Mouse (Mus musculus) E14TG2a.4 (cell line): ENCODE results near the gene Ergic1.

Source experiments
- H3K27me3 ChIP-seq: 2 replicates; pipeline ENCODE4 v1.6.1; 2014; ENCODE audit warnings: low read length, control low read depth; ENCODE audit not compliant: insufficient read depth
- H3K36me3 ChIP-seq: 2 replicates; pipeline ENCODE4 v1.6.1; 2014; ENCODE audit warnings: low read length, control low read depth; ENCODE audit not compliant: insufficient read depth
- H3K4me1 ChIP-seq: replicated peaks from 2 replicates; pipeline ENCODE4 v1.6.1; 2014; ENCODE audit warnings: low read depth, low read length, control low read depth
- H3K4me3 ChIP-seq: replicated peaks from 2 replicates; pipeline ENCODE4 v1.5.1; 2014; ENCODE audit warnings: mild to moderate bottlenecking, low read length
- H3K9me3 ChIP-seq: 2 replicates; pipeline ENCODE4 v1.6.1; 2014; ENCODE audit warnings: low read length, control low read depth
- CTCF ChIP-seq: conservative IDR thresholded peaks from 2 replicates; pipeline ENCODE4 v1.5.1; 2014; ENCODE audit warnings: low read length
- NANOG ChIP-seq: IDR thresholded peaks from 2 replicates; pipeline ENCODE4 v1.6.1; 2014; ENCODE audit warnings: borderline replicate concordance, low read length, mixed read lengths
- POU5F1 ChIP-seq: IDR thresholded peaks from 2 replicates; pipeline ENCODE4 v1.6.1; 2014; ENCODE audit warnings: low read length, borderline replicate concordance

The Ergic1 gene

DNA sequence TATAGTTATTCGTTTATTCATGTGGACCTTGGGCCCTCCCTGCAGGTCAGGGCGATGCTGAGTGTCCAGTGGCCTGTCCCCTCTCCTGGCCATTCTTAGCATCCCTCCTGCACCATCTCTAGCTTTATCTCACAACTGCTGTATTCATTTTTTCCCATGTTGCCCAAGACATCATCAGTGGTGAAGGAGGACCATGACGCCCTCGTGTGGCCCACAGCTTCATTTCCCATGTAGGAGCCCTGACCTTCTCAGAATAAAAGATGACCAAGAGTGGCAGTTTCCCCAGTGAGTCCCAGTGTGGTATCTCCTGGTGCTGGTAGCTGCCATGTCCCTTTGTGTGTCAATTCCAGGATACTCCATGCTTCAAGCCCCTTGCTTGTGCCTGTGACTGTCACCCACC is 88.3 kb downstream of the Ergic1 start:
- TF ChIP-seq POU5F1 (no peak), CTCF (no peak), NANOG (no peak)
- peaks cover 38% of the 10 kb centered on the region for H3K4me1 ChIP-seq
- H3K4me3 ChIP-seq = no peak overlapping the region
- H3K27me3 ChIP-seq = no peaks in the 10 kb centered on the region
- no peaks in the 10 kb centered on the region for H3K9me3 ChIP-seq
- H3K36me3 ChIP-seq = peaks cover 86% of the 10 kb centered on the region

DNA sequence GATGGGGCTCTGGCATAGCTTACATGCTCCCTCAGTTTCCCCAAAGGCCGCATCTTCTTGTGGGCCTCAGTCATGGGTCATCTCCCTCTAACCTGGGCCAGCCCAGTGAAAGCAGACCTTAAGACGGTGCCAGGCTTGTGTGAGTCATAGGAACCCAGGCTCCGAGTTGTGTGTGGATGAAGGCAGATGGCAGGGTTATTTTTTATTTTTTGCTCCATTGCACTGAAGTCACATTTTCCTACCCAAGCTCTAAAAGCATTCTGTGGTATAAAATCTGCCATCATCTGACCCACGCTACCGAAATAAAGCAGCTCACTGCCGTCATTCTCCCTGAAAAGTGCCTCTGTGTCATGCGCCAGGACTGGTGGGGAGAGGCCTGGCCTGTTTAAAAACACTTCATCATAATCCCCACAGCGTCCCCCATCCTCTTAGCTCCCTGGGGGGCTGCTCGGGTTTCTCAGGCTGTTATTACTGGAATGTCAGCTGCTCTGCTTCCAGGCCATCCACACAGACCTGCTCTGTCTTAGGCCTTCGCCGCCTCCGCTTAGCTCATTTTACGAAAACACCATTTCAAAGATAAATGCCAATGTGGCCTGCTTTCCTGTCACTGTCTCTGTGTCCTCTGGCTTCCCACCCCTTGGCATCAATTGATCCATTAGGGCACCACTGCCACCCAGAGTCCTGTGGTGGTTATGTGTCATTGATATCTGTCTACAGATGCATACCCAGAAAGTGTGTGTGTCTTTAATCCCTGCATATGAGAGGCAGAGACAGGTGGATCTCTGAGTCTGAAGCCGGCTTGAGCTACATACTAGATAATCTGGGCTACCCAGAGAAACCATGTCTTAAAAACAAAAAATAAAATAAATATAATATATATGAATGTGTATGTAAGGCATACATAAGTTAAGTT is 89.4 kb downstream of the Ergic1 start:
- TF ChIP-seq NANOG = no peak
- no peak for TF ChIP-seq POU5F1
- TF ChIP-seq CTCF = no peak
- H3K36me3 ChIP-seq = peaks cover 86% of the 10 kb centered on the region
- no peak overlapping the region for H3K4me3 ChIP-seq
- H3K9me3 ChIP-seq = no peaks in the 10 kb centered on the region
- no peaks in the 10 kb centered on the region for H3K27me3 ChIP-seq
- H3K4me1 ChIP-seq = peaks cover 28% of the 10 kb centered on the region

DNA sequence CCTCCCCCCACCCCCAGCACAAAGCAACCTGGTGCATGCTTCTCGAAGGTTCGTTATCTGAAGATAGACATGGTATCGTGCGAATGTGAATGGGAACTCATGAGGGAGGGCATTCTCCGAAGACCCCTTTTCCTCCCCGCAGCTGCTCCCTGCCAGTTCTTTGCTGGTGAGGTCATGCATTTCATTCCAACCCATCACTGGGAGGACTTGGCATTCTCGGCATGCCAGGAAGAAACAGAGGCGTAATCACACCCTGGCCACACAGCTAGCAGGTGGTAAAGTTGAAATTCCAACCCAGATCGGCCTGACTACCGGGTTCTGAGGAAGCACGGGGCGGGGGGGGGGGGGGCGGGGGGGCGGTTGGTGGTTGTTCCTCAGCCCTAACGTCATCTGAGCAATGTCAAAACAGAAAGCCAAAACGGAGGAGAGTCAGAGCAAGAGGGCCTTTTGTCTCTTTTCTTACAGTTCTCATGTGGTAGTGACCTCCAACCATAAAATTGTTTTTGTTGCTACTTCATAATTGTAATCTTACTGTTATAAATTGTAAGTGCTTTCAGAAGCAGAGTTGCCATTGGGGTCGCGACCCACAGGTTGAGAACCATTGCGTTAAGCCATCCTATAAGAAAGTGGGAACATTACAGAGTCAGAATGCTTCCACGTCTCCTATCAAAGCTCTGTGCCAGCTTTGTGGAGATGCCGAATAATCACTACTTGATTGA is 97.7 kb downstream of the Ergic1 start:
- Histone ChIP-seq H3K9me3 (no peaks in the 10 kb centered on the region), H3K4me3 (no peak overlapping the region), H3K36me3 (peaks cover 33% of the 10 kb centered on the region), H3K4me1 (peaks cover 20% of the 10 kb centered on the region), H3K27me3 (no peaks in the 10 kb centered on the region)
- TF ChIP-seq NANOG = no peak
- TF ChIP-seq CTCF = no peak

DNA sequence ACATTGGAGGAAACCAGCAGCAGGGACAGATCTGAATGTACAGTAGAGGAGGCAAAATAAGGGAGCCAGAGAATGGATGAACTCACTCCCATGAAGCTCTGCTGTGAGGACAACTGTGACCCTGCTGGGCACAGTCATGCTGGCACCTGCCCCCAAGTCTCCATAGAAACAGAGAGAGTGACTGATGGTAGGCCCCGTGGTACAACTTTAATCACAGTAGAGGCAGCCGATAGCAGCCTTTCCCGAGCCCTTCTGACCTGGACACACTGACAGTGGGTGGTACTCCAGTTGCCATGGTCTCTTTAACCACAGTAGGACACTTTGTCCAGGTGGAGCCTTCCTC is 98.3 kb downstream of the Ergic1 start:
- no peaks in the 10 kb centered on the region for H3K27me3 ChIP-seq
- H3K36me3 ChIP-seq = peaks cover 27% of the 10 kb centered on the region
- H3K4me1 ChIP-seq = peaks cover 24% of the 10 kb centered on the region
- H3K9me3 ChIP-seq = no peaks in the 10 kb centered on the region
- no peak for TF ChIP-seq CTCF
- no peak for TF ChIP-seq NANOG
- no peak for TF ChIP-seq POU5F1
- no peak overlapping the region for H3K4me3 ChIP-seq

DNA sequence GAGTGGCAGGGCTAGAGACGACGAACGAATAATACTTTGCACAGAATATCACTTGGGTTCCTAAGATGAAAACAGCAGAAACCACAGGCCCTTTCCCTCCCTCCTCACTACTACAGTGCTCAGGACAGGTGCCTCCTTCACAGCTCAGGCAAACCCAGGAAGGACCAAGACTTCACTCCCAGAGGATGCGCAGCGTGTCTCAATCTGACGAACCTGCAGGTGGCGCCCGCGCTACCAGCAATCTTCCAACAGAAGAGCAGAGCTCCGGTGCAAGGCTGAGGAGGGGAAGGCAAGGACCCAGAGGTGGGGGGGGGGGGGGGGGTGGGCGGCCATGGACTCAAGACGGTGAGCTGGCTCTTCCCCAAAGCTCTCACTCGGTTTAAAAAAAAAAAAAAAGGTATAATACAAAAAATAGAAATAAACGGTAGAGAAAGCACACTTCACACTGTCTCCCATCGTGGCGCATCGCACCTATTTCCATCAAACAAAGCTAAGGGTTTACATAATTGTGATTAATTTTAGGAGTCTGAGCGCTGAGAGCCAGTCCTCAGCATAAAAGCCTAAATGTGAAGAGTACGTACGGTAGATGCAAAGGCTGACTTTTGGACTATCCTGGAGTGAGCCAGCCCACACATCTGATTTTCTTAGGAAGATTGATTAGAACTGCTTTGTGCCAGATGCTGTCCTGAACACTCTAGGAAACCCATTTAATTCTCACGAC is 99.1 kb downstream of the Ergic1 start:
- TF ChIP-seq NANOG = no peak
- peak; percentile 50 for TF ChIP-seq CTCF
- Histone ChIP-seq H3K4me3 (no peak overlapping the region), H3K36me3 (peaks cover 19% of the 10 kb centered on the region), H3K4me1 (peaks cover 24% of the 10 kb centered on the region), H3K9me3 (no peaks in the 10 kb centered on the region), H3K27me3 (no peaks in the 10 kb centered on the region)

DNA sequence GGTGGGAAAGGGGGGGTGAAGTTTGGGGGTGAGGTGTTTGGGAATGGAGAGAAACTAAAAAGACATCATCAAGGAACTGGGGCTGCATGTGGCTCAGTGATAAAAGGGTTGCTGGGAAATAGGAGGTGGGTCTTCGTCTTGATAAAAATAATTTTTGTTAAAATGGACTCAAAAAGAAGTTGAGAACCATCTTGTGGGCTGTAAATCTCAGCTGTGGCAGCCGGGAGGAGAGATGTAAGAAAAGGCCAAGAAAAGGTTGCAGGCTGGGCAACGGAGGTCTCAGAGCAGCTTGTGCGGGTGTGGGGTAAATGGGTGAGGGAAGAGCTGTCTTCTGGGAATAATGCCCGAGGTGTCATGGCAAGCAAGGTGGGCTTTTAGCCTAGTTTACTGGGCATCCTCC is 100.9 kb downstream of the Ergic1 start:
- no peak for TF ChIP-seq CTCF
- no peak for TF ChIP-seq POU5F1
- TF ChIP-seq NANOG = no peak
- Histone ChIP-seq H3K4me3 (0 out of 2 replicates have a peak overlapping the region, but pooled peaks have one; percentile 88), H3K27me3 (no peaks in the 10 kb centered on the region)

DNA sequence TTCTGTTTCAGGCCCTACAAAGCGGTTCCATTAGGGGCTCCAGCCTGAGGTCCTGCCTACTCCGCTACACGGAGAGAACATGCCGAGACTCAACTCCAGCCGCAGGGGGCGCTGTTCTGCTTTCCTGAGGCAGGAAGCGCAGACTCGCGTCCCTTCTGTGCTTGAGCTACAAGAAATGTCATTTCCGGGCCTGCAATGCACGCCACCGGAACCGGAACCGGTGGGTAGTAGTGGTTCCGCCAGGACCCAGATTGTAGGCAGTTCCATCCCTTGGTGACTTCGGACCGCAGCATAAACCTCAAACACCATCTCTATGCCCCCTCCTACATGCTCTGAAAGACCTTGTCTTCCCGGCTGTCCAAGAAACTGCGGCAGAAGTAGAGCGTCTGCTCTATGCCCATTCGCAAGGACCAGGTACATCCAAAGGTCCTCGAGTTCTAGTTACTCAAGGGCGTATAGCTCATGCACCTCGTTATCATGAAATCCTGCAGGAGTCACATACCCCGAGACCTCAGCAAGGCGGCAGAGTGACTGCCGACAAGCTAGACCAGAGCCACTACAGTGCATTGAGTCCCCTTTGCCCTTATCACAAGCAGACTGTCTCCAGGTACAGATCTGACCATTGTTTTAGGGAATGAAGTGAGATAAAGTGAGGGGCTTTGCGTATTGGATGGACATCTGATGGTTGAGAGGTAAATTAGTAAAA is 101.8 kb downstream of the Ergic1 start, which contains the start of gene Atp6v0e:
Gene Atp6v0e, plus strand, starts transcription at position 254 of the 706 bp plus-strand sequence.
- Histone ChIP-seq H3K4me3 (peak within 1 kb of the TSS; percentile 88), H3K36me3 (no peaks in the 10 kb centered on the region), H3K9me3 (no peaks in the 10 kb centered on the region), H3K27me3 (no peaks in the 10 kb centered on the region), H3K4me1 (peaks cover 24% of the 10 kb centered on the region)
- TF ChIP-seq POU5F1 (no peak), CTCF (peak; percentile 88)

More for the DNA sequence above, 100.9 kb downstream of the Ergic1 start:
- Histone ChIP-seq H3K36me3 (peaks cover 6% of the 10 kb centered on the region; the same call in 1 of the 2 replicates), H3K4me1 (peaks cover 24% of the 10 kb centered on the region), H3K9me3 (no peaks in the 10 kb centered on the region)
